Mouse (Mus musculus) heart, postnatal 10 days (tissue): Measurements from ENCODE around the gene Cpeb2. TPM values are rescaled to one million over a fixed set of nuclear protein-coding genes. Genes with fewer than 3 reads are reported as not detected.
A peak's percentile ranks its signal among the peaks of the same experiment; 100 is the strongest.

Source experiments
- DNase-seq, 2 experiments: peaks; one replicate each; pipeline ENCODE4 v3.0.0; 2021
- intact Hi-C: fragments of 180-260 bp; cut with DNase I; formaldehyde crosslinking; loops from one replicate; pipeline ENCODE4 v1.15.1; 2025
- total RNA-seq, 2 experiments: library from RNA; stranded (reverse); gene quantifications; 2 replicates each; pipeline ENCODE4 v1.2.3; 2021

Gene Cpeb2
- total RNA-seq, 2 experiments from 2014 or later, result 22.1 to 28.7 TPM

GRCm38 (mm10) chr5:43235997-43236396 lies 3.0 kb downstream of the Cpeb2 start:
- intact Hi-C loops, result loop anchor here (1.0 to 10.0 kb wide), 3 partner anchors 120 to 821 kb away; no protein-coding TSS in a partner anchor
- no peak for DNase-seq

DNA sequence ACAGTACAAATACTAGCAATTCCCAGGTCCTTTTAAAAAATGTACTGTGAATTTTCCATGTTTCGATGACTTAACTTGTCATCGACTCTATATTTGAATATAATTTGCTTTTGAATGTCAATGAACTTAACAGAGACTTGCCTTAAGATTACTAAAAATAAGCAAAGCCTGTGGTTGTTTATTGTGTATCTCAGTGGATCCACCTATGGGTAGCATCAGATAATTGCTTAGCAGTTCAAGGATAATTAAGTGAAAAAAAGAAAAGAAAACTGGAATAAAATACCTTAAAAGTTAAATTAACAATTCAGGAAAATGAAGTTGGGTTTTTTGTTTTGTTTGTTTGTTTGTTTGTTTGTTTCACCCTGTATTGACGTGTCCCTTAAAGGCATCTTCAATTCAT lies 3.5 kb downstream of the Cpeb2 start:
- no peak for DNase-seq
- intact Hi-C loops, result loop anchor here (1.0 to 10.0 kb wide), 3 partner anchors 120 to 822 kb away; no protein-coding TSS in a partner anchor

GRCm38 (mm10) chr5:43237238-43237637 lies 4.3 kb downstream of the Cpeb2 start:
- intact Hi-C loops, result loop anchor here (10.0 kb wide), 2 partner anchors 548 to 822 kb away; no protein-coding TSS in a partner anchor

DNA sequence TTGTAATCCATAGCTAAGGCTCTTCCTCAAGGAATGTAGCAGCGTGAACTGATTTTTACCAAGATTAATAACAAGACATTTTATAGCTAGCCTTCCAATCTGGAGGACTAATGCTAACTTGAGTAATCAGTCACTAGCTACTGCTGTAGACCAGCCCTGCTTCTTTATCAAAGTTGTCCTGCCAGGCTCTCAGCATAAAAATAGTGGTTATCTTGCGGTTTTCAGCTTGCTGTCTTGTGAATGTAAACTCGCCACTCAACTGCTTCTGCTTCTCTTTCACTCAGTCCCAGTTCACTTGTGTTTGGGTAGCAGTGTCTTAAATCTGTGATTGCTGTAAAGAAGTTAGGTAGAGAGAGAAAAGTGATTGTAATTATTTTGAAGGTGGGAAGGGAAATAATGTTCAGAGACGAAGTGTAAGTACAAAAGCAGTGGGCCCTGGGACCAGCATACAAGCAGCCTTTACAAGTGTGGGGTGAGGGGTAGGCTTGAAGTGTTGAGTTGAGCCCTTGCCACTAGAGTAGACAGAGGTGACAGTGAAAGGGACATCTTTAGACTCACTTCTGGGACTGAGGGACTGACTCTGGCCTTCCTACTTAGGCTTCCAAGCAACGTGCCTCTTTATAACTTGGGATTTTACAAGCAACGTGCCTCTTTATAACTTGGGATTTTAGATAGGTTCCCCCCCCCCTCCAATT lies 6.3 kb downstream of the Cpeb2 start:
- DNase-seq, result no peak

More at GRCm38 (mm10) chr5:43237238-43237637, 4.3 kb downstream of the Cpeb2 start:
- no peak for DNase-seq

DNA sequence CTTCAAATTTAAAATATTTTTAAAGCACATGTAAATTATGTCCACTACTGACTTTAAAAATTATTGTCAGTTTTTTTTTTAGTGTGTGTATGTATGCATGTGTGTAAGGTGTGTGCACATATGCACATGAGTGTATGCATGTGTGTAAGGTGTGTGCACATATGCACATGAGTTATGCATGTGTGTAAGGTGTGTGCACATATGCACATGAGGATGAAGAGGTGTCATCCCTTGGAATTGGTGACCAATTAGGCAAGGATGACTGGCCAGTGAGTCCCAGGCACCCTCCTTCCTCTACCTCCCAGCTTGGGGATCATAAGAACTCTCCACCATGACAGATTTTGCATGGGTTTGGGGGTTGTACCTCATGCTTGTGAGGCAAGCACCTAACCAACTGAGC lies 7.8 kb downstream of the Cpeb2 start:
- intact Hi-C loops, result no loop called here
- no peak for DNase-seq

More for the DNA sequence above, 6.3 kb downstream of the Cpeb2 start:
- intact Hi-C loops, result loop anchor here (10.0 kb wide), 2 partner anchors 546 to 824 kb away; no protein-coding TSS in a partner anchor

DNA sequence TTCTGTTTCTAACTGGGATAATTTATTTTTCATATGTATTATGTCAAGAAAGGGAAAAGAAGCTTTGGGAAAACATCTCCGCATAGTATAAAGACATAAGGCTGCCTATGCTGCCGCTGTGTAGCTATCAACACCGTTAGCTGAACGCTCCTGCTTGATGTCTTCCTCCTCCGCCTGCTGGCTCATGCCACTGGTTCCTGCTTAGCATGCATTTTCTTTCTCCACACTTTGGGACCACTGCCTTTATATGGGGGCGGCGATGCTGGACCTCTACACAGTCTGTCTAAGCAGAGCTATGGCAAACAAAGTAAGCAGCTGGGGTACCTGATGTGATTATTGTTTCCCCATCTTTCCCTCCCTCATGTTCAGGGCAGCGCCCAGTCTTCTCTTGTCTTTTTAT lies 13.3 kb downstream of the Cpeb2 start:
- intact Hi-C loops, result no loop called here
- no peak for DNase-seq

DNA sequence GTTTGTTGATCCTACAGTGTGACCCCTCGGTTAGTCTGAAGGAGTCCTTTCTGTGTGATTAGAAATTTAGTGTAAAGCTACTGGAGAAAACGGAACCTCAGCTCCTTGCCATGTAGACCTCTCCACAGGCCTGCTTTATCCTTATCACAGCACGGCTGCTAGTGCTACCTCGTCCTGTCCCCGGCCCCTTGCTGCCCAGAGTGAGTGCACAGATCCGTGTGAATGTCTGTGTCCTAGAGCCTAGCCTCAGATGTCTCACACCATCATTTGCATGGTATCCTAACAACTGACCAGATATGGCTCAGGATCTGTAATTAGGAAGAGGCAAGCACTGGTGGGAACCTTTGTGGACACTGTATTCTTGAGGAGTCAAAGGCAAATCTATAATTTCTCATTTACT lies 14.0 kb downstream of the Cpeb2 start:
- intact Hi-C loops, result no loop called here
- DNase-seq, result no peak

DNA sequence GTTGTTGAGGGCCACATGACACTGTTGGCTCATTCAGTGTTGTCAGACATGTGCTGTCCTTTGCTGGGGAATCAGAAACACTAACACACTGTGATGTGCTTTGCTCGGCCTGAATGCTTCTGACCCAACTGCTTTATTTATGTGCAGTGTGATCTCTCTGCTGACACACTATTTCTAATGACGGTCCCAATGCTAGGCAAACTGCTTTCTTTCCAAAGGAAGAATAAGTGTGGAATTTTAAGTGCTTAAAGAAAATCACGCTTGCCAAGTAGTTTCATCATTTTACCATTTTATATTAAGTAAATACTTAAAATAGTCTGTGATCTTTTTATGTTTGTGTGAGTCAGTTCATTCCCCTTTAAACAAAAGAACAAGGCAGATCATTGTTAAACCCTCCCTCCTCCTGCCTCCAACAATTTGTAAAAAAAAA lies 15.0 kb downstream of the Cpeb2 start:
- DNase-seq, result no peak
- intact Hi-C loops, result no loop called here

- no peak for DNase-seq
- intact Hi-C loops, result no loop called here
Observed at GRCm38 (mm10) chr5:43257490-43257889, 24.5 kb downstream of the Cpeb2 start.

DNA sequence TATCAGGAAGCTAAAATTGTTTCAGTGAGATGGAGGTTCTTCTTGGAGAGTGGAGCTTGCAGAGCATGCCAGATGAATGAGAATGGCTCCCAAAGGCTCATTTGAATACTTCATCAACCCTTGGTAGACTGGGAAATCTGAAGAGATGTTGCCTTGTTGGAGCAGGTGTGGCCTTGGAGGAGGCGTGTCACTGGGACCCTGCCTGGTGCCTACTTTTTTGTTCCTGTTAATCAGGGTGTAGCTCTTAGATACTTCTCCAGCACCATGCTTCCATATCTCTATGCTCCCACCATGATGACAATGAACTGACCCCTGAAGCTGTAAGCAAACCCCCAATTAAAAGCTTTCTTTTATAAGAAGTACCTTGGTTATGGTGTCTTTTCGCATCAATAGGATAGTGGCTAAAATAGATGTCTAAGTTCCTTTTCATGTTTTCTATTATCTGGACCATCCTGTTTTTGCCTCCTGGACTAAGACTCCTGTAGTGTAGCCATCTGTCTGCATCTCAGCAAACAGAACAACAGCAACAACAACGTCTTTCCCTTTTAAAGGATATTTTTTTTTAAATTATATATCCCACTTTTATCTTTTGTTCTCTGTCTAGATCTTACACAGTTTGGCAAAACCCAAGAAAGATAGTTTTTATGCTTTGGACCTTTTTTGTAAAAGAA lies 25.6 kb downstream of the Cpeb2 start:
- no peak for DNase-seq
- intact Hi-C loops, result no loop called here

- intact Hi-C loops, result no loop called here
- no peak for DNase-seq
Observed at GRCm38 (mm10) chr5:43261814-43262213, 28.8 kb downstream of the Cpeb2 start.

DNA sequence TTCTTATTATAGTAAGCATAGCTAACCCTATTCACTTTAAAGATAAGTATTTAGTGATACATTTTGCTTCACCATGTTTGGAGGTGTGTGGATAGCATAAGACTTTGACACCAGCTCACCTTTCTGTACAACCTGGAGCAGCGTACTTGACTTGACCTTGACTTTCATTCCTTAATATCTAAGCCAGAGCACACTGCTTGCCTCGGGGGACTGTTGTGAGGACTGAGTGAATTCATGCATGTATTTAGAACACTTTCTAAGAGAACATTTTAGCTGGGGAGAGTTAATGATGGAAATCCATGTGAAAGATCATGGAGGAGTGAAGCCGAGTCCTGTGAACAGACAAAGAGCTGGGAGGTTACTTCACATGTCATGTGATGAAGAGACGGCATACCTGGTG lies 31.0 kb downstream of the Cpeb2 start:
- intact Hi-C loops, result no loop called here
- DNase-seq, result no peak

DNA sequence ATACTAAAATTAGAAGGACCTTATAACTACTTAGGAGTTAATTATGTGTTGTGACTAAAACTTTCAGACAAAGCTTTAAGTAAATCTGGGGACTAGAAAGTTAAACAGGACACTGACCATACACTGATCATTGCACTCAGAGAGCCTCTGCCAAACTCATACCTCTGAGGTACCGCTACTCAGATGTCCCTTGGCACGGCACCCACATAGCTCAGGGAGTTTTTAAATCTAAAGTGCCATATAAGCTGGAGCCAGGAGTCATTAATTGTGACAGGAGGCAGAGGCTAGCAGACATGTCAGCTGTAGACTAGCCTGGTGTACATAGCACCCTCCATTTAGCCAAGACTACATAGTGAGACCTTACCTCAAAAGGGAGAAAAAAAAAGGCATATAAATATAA lies 31.7 kb downstream of the Cpeb2 start:
- no peak for DNase-seq
- intact Hi-C loops, result no loop called here

GRCm38 (mm10) chr5:43277982-43278381 lies 45.0 kb downstream of the Cpeb2 start:
- no peak for DNase-seq
- intact Hi-C loops, result no loop called here

GRCm38 (mm10) chr5:43279774-43280173 lies 46.8 kb downstream of the Cpeb2 start:
- intact Hi-C loops, result no loop called here
- no peak for DNase-seq

GRCm38 (mm10) chr5:43285756-43286155 lies 52.8 kb downstream of the Cpeb2 start:
- intact Hi-C loops, result no loop called here
- no peak for DNase-seq

GRCm38 (mm10) chr5:43289752-43290446 lies 56.9 kb downstream of the Cpeb2 start:
- DNase-seq, result no peak
- intact Hi-C loops, result no loop called here

DNA sequence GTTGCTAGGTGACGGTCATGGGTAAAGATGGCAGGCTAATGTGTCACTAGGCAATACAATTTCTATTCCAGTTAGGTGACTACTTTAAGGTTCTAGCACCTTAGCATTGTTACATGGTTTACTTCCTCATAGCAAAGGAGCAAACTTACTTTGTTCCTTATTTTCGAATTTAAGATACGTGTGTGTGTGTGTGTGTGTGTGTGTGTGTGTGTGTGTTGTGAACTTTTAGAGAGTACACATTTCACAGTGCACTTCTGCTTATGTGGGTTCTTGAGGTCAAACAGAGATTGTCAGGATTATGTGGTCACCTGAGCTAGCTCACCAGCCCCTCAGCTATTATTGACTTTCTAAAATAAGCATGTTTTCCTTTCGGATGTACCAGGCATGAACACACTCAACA lies 60.2 kb downstream of the Cpeb2 start:
- no peak for DNase-seq
- intact Hi-C loops, result no loop called here

DNA sequence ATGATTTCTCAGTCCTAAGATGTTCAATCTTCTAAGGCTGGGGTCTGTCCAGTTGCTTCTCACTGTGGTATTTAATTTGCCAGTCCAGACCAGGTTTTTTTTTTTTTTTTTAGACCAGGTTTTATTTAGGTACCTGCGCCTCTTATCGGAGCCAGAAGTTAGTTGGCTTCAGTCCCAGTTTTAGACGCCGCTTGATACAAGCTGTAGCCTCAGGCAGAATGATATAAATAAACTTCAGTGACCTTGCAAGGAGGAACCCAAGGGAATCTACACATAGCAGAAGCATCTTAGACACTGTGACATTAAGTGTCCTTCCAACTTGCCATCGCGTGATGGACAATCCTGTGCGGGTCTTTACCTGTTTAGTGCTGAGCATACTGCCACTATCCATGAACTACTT lies 64.5 kb downstream of the Cpeb2 start:
- intact Hi-C loops, result loop anchor here (5.0 kb wide), 1 partner anchor 60 kb away; no protein-coding TSS in a partner anchor
- DNase-seq, result peak; percentile 36 to 60

DNA sequence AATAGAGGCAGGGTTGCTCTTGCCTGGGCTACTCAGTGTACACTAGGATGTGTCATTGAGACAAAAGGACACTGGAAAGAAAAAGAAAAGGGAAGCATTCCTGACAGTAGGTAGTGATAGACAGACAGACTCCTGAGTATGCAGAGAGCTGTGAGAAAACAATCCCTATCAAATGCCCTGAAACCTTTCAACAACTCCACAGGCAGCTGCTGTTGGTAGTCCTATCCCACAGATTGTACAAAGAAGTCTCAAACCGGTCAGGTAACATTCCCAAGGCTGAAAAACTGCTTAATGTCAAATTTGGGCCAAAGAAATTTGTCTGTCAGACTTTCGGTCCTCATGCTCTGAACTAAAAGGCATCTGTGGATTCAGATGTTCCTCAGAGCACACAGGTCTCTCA lies 66.0 kb downstream of the Cpeb2 start:
- DNase-seq, result no peak
- intact Hi-C loops, result loop anchor here (5.0 kb wide), 1 partner anchor 58 kb away; no protein-coding TSS in a partner anchor

- DNase-seq, result no peak
- intact Hi-C loops, result no loop called here
Observed at GRCm38 (mm10) chr5:43300076-43300475, 67.1 kb downstream of the Cpeb2 start.
